In the genomic region with DNA sequence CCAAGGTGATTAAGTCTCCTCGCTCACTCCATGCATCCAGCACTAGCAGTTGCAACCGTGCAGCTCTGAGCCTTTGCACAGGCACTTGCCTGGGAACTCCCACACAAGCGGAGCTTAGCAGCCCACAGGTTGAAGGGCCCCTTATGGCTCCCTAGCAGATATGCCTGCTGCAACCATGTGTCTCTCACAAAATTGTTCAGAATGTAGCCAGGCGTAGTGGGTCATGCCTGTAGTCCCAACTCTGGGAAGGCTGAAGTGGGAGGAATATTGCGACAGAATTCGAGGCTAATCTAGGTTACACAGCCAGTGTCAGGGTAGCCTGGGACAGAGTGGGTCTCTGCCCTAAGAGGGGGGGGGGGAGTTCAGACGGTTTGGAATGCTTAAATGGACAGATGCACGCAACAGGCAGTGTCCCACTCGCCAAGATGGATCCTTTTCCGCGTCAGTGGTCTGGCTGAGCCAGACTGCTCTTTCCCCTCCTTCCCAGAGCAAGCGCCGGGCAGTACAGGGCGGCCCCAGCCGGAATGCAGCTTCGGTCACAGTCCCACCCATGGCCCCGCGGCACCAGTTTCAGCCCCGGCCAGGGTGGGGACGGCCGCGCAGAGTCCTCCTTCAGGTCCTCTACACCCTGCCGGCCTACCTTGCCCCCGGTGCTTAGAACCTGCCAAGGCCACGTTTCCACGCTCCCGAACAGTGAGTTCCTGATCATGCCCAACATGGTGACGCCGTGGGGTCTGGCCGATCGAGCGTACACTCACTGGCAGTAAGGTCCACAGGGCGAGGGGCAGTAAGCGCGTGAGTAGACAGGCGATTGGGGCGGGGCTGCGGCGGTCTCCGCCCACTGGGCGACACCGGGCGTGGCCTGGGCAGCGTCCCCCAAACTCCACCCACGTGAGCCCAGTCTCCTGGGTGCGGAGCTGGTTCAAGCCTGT, we compare ENCODE assay signal across 8 mouse cellular contexts. TPM values are rescaled to one million over a fixed set of nuclear protein-coding genes. Genes with fewer than 3 reads are reported as not detected.
DNase-seq lines count a peak whose midpoint lies in the region; ATAC-seq and TF ChIP-seq lines count a peak whose summit lies in the region.

No protein-coding gene starts in this region.

- DNase-seq in ZHBTc4 (ENCODE audit: low read depth, low spot score) = peak; percentile 90
- DNase-seq in cerebellum, postnatal 36 days = peak; percentile 71 to 79
- DNase-seq in frontal cortex, postnatal 36 days (ENCODE audit: low spot score in 2 of 2) = peak; percentile 67 to 73
- DNase-seq in hindbrain, embryonic 14.5 days (ENCODE audit: low spot score) = peak; percentile 66
- DNase-seq in left cerebral cortex, adult 2 months (ENCODE audit: extremely low spot score in 1 of 2, low spot score in 2 of 2) = peak; percentile 78 to 80
- peak; percentile 71 to 75 for DNase-seq in right cerebral cortex, adult 2 months (ENCODE audit: low spot score in 2 of 2)
- DNase-seq in urinary bladder, postnatal 10 days (ENCODE audit: low spot score) = peak; percentile 58

- H3K79me2 ChIP-seq in macrophage (ENCODE audit: inconsistent target) = no peaks in the 10 kb centered on the region; the same call in 1 of the 2 replicates

- intact Hi-C loops in left cerebral cortex, adult 2 months (cut with DNase I) = no loop called here

- no peak overlapping the region; the same call in 1 of the 2 replicates for H3K27ac ChIP-seq in hindbrain, embryonic 14.5 days
- peak overlapping the region; percentile 91 for H3K27ac ChIP-seq in left cerebral cortex, adult 2 months
- peak overlapping the region; percentile 21; the same call in 1 of the 2 replicates for H3K27ac ChIP-seq in macrophage

- H3K9ac ChIP-seq in hindbrain, embryonic 14.5 days = peak overlapping the region; percentile 66

- peak; percentile 91 for ATAC-seq in hindbrain, embryonic 14.5 days (ENCODE audit: low FRiP score)

- H3K4me2 ChIP-seq in hindbrain, embryonic 14.5 days (replicated peaks) = peak overlapping the region; percentile 89

- H3K4me1 ChIP-seq in hindbrain, embryonic 14.5 days (replicated peaks; ENCODE audit: control insufficient read depth, insufficient read depth, low read length) = peaks cover 9% of the 10 kb centered on the region

- H3K36me3 ChIP-seq in hindbrain, embryonic 14.5 days (replicated peaks; ENCODE audit: control insufficient read depth, insufficient read depth) = no peaks in the 10 kb centered on the region
- H3K36me3 ChIP-seq in macrophage (ENCODE audit: inconsistent target) = no peaks in the 10 kb centered on the region

- H3K27me3 ChIP-seq in hindbrain, embryonic 14.5 days (ENCODE audit: control insufficient read depth, insufficient read depth, low read length) = peaks cover 4% of the 10 kb centered on the region; the same call in 1 of the 2 replicates

- no peaks in the 10 kb centered on the region for H3K9me3 ChIP-seq in hindbrain, embryonic 14.5 days (ENCODE audit: control insufficient read depth, low read length)

- no peak for TF ChIP-seq CTCF in left cerebral cortex, adult 2 months (IDR thresholded peaks at IDR 0.05)

- peak overlapping the region; percentile 48 for H3K4me3 ChIP-seq in hindbrain, embryonic 14.5 days (replicated peaks; ENCODE audit: low read length)
- peak overlapping the region; percentile 80 for H3K4me3 ChIP-seq in left cerebral cortex, adult 2 months
- H3K4me3 ChIP-seq in macrophage (ENCODE audit: inconsistent target) = peak overlapping the region; percentile 45

- 4% methylated on average over 46 of the region's 46 CpGs for WGBS in hindbrain, embryonic 14.5 days
- 12% methylated on average over 46 of the region's 46 CpGs for WGBS in macrophage (ENCODE audit: missing documents)

RNA-seq across cellular contexts. Expression of a gene that starts 30.1 kb away (rescaled TPM):
- 117 and 126 TPM in 2 replicates for polyA plus RNA-seq in hindbrain, embryonic 14.5 days (2014; fragmentation: Nextera tagmentation; extraction: Ambion mirVana)
- total RNA-seq in left cerebral cortex, adult 2 months (2021) = 100 to 1,000 TPM; 167 to 178 TPM
- 10 to 100 TPM in 8 of 26 experiments, 1 to 10 TPM in 15, under 1 TPM in 3; 0.54 to 12.5 (median 7.3) TPM for total RNA-seq in macrophage (2018; cell fraction: chromatin; rRNA removed)
- 1 to 10 TPM; 4.2 to 9.2 (median 6.4) TPM for total RNA-seq in macrophage (2018; cell fraction: cytosol; rRNA removed)
- 10 to 100 TPM in 18 of 26 experiments, 1 to 10 TPM in 8; 2.9 to 22.3 (median 12.3) TPM for total RNA-seq in macrophage (2018; cell fraction: nucleus; rRNA removed)
- 4.6 to 8.6 TPM (median 8.0 TPM) in 3 replicates for polyA plus RNA-seq in macrophage (2018)

RNA-seq across cellular contexts. Expression of a gene that starts 30.2 kb away (rescaled TPM):
- 3.1 and 3.3 TPM in 2 replicates for polyA plus RNA-seq in hindbrain, embryonic 14.5 days (2014; fragmentation: Nextera tagmentation; extraction: Ambion mirVana)
- 10 to 100 TPM; 45.3 to 46.9 TPM for total RNA-seq in left cerebral cortex, adult 2 months (2021)
- 10 to 100 TPM in 23 of 26 experiments, 1 to 10 TPM in 3; 8.2 to 46.7 (median 20.9) TPM for total RNA-seq in macrophage (2018; cell fraction: chromatin; rRNA removed)
- 100 to 1,000 TPM in 1 of 26 experiments, 10 to 100 TPM in 25; 40.2 to 114 (median 58.5) TPM for total RNA-seq in macrophage (2018; cell fraction: cytosol; rRNA removed)
- 10 to 100 TPM in 25 of 26 experiments, 1 to 10 TPM in 1; 10.0 to 53.3 (median 26.2) TPM for total RNA-seq in macrophage (2018; cell fraction: nucleus; rRNA removed)
- 80.2 to 97.2 TPM (median 86.9 TPM) in 3 replicates for polyA plus RNA-seq in macrophage (2018)

RNA-seq across cellular contexts. Expression of a gene that starts 49.6 kb away (rescaled TPM):
- polyA plus RNA-seq in hindbrain, embryonic 14.5 days (2014; fragmentation: Nextera tagmentation; extraction: Ambion mirVana) = not detected in 2 replicates
- under 1 TPM in 1 of 2 experiments, not detected in 1; 0.26 TPM for total RNA-seq in left cerebral cortex, adult 2 months (2021)
- under 1 TPM in 1 of 26 experiments, not detected in 25; 0.56 TPM for total RNA-seq in macrophage (2018; cell fraction: chromatin; rRNA removed)
- under 1 TPM in 2 of 26 experiments, not detected in 24; 0.09 to 0.15 TPM for total RNA-seq in macrophage (2018; cell fraction: cytosol; rRNA removed)
- not detected for total RNA-seq in macrophage (2018; cell fraction: nucleus; rRNA removed)
- polyA plus RNA-seq in macrophage (2018) = not detected in 3 replicates

Comparison
In these comparisons a context has a peak if more than half of its experiments do, and no peak if none do; other contexts are left out.
1. RNA of a gene that starts 30.1 kb away (polyA plus RNA-seq): 117 to 126 TPM in hindbrain, embryonic 14.5 days; 4.6 to 8.6 TPM in macrophage; every median in the first group is over 10 times any median in the second.
2. RNA of a gene that starts 30.2 kb away (polyA plus RNA-seq): 80.2 to 97.2 TPM in macrophage; 3.1 to 3.3 TPM in hindbrain, embryonic 14.5 days; every median in the first group is over 10 times any median in the second.
3. Peak in every context shown above with its lines, with median percentiles within 50 percentile points of each other: DNase-seq and H3K4me3 ChIP-seq.